12 mouse cellular contexts compared by ENCODE assay signal in the genomic region with DNA sequence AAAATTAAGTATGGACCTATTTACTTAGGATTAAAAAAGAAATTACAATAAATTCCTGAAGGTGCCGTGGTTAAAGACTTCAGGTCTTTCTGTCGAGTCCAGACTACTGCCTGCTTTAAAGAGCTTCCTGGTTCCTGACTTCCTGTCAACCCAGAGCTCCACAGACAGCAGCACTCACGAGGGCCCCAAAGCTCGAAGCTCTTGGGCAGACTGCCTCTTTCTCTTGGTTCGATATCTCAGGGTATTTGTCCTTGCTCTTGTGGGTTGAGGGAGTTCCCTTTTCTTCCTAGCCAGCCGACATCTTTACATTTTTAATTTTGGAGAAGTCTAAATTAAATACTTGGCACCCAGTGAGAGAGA. TPM values are rescaled to one million over a fixed set of nuclear protein-coding genes. Genes with fewer than 3 reads are reported as not detected.
A peak's percentile ranks its signal among the peaks of the same experiment; 100 is the strongest.
DNase-seq lines count a peak whose midpoint lies in the region; ATAC-seq and TF ChIP-seq lines count a peak whose summit lies in the region.
"Had no signal": no experiment of that assay in that cellular context is flagged by ENCODE, and none has a peak within 500 bp of the region (broad histone marks: within the 10 kb centered on the region; RNA-seq: fewer than 3 reads in every experiment).

No protein-coding gene starts in this region.

- DNase-seq in heart, adult 9 months (ENCODE audit: low spot score in 2 of 2) = peak; percentile 15 to 27
- DNase-seq in heart, postnatal 10 days = no peak
- DNase-seq in G1E (ENCODE audit: low spot score) = peak; percentile 16
- no peak for DNase-seq in frontal cortex, postnatal 14 days (ENCODE audit: low spot score in 2 of 2)
- no peak for DNase-seq in right cerebral cortex, postnatal 4 days
- DNase-seq in adrenal gland, postnatal 4 days (ENCODE audit: low spot score in 2 of 2) = no peak
- DNase-seq: kidney, adult 2 months; spleen, adult 18-20 months had no signal

- WGBS in embryonic facial prominence, embryonic 13.5 days = 46% methylated on average over 6 of the region's 6 CpGs
- WGBS in liver, embryonic 16.5 days (ENCODE audit: insufficient replicate concordance) = 11% methylated on average over 6 of the region's 6 CpGs

- H3K4me3 ChIP-seq in G1E (ENCODE audit: low read depth, low read length) = peak overlapping the region; percentile 64; the same call in 1 of the 2 replicates
- no peak overlapping the region for H3K4me3 ChIP-seq in embryonic facial prominence, embryonic 13.5 days
- peak overlapping the region; percentile 30 for H3K4me3 ChIP-seq in liver, embryonic 16.5 days (ENCODE audit: low read depth, low read length)

- ATAC-seq in G1E (ENCODE audit: extremely low read depth, insufficient number of reproducible peaks, low FRiP score, poor library complexity, severe bottlenecking) = no peak
- no peak for ATAC-seq in embryonic facial prominence, embryonic 13.5 days (ENCODE audit: insufficient number of reproducible peaks, insufficient read depth, low FRiP score, low TSS enrichment, low read depth)
- ATAC-seq in liver, embryonic 16.5 days (ENCODE audit: low read depth) = no peak

- peak overlapping the region; percentile 42; the same call in 1 of the 2 replicates for H3K4me2 ChIP-seq in embryonic facial prominence, embryonic 13.5 days
- H3K4me2 ChIP-seq in liver, embryonic 16.5 days (ENCODE audit: low read depth, low read length) = peak overlapping the region; percentile 44
- H3K4me2 ChIP-seq: midbrain, embryonic 11.5 days had no signal

- intact Hi-C loops in heart, postnatal 10 days (cut with DNase I) = no loop called here

- H3K9ac ChIP-seq in embryonic facial prominence, embryonic 13.5 days = no peak overlapping the region
- H3K9ac ChIP-seq in liver, embryonic 16.5 days (ENCODE audit: low read depth, low read length) = peak overlapping the region; percentile 46

- no peak for TF ChIP-seq CTCF in G1E (IDR thresholded peaks at IDR 0.05; ENCODE audit: low read depth, low read length)

- no peaks in the 10 kb centered on the region for H3K9me3 ChIP-seq in G1E (replicated peaks)
- H3K9me3 ChIP-seq in embryonic facial prominence, embryonic 13.5 days = no peaks in the 10 kb centered on the region
- H3K9me3 ChIP-seq in liver, embryonic 16.5 days (replicated peaks; ENCODE audit: control insufficient read depth, low read length) = no peaks in the 10 kb centered on the region

- H3K4me1 ChIP-seq in G1E (ENCODE audit: insufficient read depth, low read depth, low read length) = peaks cover 37% of the 10 kb centered on the region
- H3K4me1 ChIP-seq in embryonic facial prominence, embryonic 13.5 days = peaks cover 37% of the 10 kb centered on the region
- peaks cover 30% of the 10 kb centered on the region for H3K4me1 ChIP-seq in liver, embryonic 16.5 days (ENCODE audit: control insufficient read depth, low read depth, low read length)

- H3K27me3 ChIP-seq in G1E (ENCODE audit: insufficient read depth, low read length) = peaks cover 8% of the 10 kb centered on the region; the same call in 1 of the 2 replicates
- no peaks in the 10 kb centered on the region; the same call in 1 of the 2 replicates for H3K27me3 ChIP-seq in embryonic facial prominence, embryonic 13.5 days
- H3K27me3 ChIP-seq in liver, embryonic 16.5 days (ENCODE audit: control insufficient read depth, insufficient read depth, low read depth, low read length) = no peaks in the 10 kb centered on the region
- H3K27me3 ChIP-seq: Patski had no signal

- H3K27ac ChIP-seq in embryonic facial prominence, embryonic 13.5 days = peak overlapping the region; percentile 87
- peak overlapping the region; percentile 77 for H3K27ac ChIP-seq in liver, embryonic 16.5 days (ENCODE audit: low read length)

- H3K36me3 ChIP-seq in G1E (replicated peaks) = no peaks in the 10 kb centered on the region
- H3K36me3 ChIP-seq in embryonic facial prominence, embryonic 13.5 days = no peaks in the 10 kb centered on the region
- no peaks in the 10 kb centered on the region for H3K36me3 ChIP-seq in liver, embryonic 16.5 days (ENCODE audit: control insufficient read depth, insufficient read depth)

RNA-seq across cellular contexts. Expression of gene Specc1, which starts 48.3 kb away (rescaled TPM):
- 10 to 100 TPM; 10.5 to 15.9 TPM for total RNA-seq in heart, postnatal 10 days (2021)
- total RNA-seq in G1E (2014; fragmentation: Nextera tagmentation) (15.0 and 76.6 TPM in 2 replicates), G1E (2017) (10.4 and 12.1 TPM in 2 replicates)
- polyA plus RNA-seq in G1E (2012) = 1.6 and 2.4 TPM in 2 replicates
- 14.1 and 14.5 TPM in 2 replicates for polyA plus RNA-seq in embryonic facial prominence, embryonic 13.5 days (2015; fragmentation: Nextera tagmentation; extraction: Ambion mirVana)
- polyA plus RNA-seq in liver, embryonic 16.5 days (2015; fragmentation: Nextera tagmentation; extraction: Ambion mirVana) = 58.6 and 58.9 TPM in 2 replicates
- total RNA-seq in adrenal gland, postnatal 4 days (2021) = 10 to 100 TPM; 16.3 to 22.4 TPM

Comparison
In these comparisons a context has a peak if more than half of its experiments do, and no peak if none do; other contexts are left out.
1. DNase-seq: peak in heart, adult 9 months (2 of 2) and G1E (single experiment); none in heart, postnatal 10 days (0 of 2), frontal cortex, postnatal 14 days (0 of 2), right cerebral cortex, postnatal 4 days (single experiment) and adrenal gland, postnatal 4 days (0 of 2).